Mouse (Mus musculus) gonadal fat pad, adult 2 months (tissue): ENCODE measurements around the gene Gm12216. TPM values are rescaled to one million over a fixed set of nuclear protein-coding genes. Genes with fewer than 3 reads are reported as not detected.

Experiments used
- DNase-seq: peaks from one replicate; pipeline ENCODE4 v3.0.0-alpha.2; 2012; ENCODE audit warnings: low read depth
- polyA plus RNA-seq: library from polyadenylated mRNA; depleted of rRNA; stranded (reverse); fragments of >200 nt; gene quantifications from 2 replicates; pipeline ENCODE4 v1.2.3, GENCODE M21; 2012

Gene Gm12216
- polyA plus RNA-seq, 1 experiment: 5.8 TPM

- no peak for DNase-seq
Measured at GRCm38 (mm10) chr11:53821230-53821944, 37.7 kb downstream of the Gm12216 start.

GRCm38 (mm10) chr11:53820516-53821170 lies 38.4 kb downstream of the Gm12216 start:
- DNase-seq: no peak

GRCm38 (mm10) chr11:53819511-53819910 lies 39.5 kb downstream of the Gm12216 start:
- no peak for DNase-seq

- no peak for DNase-seq
Measured at GRCm38 (mm10) chr11:53818794-53819193, 40.3 kb downstream of the Gm12216 start.

- DNase-seq: no peak
Measured at GRCm38 (mm10) chr11:53816841-53817375, 42.1 kb downstream of the Gm12216 start.

- DNase-seq: no peak
Measured at GRCm38 (mm10) chr11:53814810-53815209, 44.2 kb downstream of the Gm12216 start.

GRCm38 (mm10) chr11:53813001-53813868 lies 45.8 kb downstream of the Gm12216 start:
- no peak for DNase-seq

GRCm38 (mm10) chr11:53811312-53811711 lies 47.7 kb downstream of the Gm12216 start:
- no peak for DNase-seq

- DNase-seq: no peak
Measured at GRCm38 (mm10) chr11:53810749-53811148, 48.3 kb downstream of the Gm12216 start.

GRCm38 (mm10) chr11:53810156-53810555 lies 48.9 kb downstream of the Gm12216 start:
- no peak for DNase-seq

- no peak for DNase-seq
Measured at GRCm38 (mm10) chr11:53809354-53809753, 49.7 kb downstream of the Gm12216 start.

GRCm38 (mm10) chr11:53805786-53806185 lies 53.3 kb downstream of the Gm12216 start:
- DNase-seq: no peak

- no peak for DNase-seq
Measured at GRCm38 (mm10) chr11:53804569-53805344, 54.3 kb downstream of the Gm12216 start.

- no peak for DNase-seq
Measured at GRCm38 (mm10) chr11:53803494-53803893, 55.6 kb downstream of the Gm12216 start.

GRCm38 (mm10) chr11:53803093-53803492 lies 56.0 kb downstream of the Gm12216 start:
- DNase-seq: no peak

GRCm38 (mm10) chr11:53800975-53801374 lies 58.1 kb downstream of the Gm12216 start:
- DNase-seq: no peak

GRCm38 (mm10) chr11:53800036-53800435 lies 59.0 kb downstream of the Gm12216 start:
- DNase-seq: no peak

- no peak for DNase-seq
Measured at GRCm38 (mm10) chr11:53798041-53798711, 60.9 kb downstream of the Gm12216 start.

GRCm38 (mm10) chr11:53797386-53797920 lies 61.6 kb downstream of the Gm12216 start:
- DNase-seq: no peak

GRCm38 (mm10) chr11:53796409-53797151 lies 62.5 kb downstream of the Gm12216 start:
- no peak for DNase-seq
